Mouse (Mus musculus) kidney, postnatal 10 days (tissue): ENCODE results near the gene Olfr150.
"Not testable (repeated sequence)": the region's sequence is repeated elsewhere in the genome, so short reads cannot be mapped to it uniquely, and the experiment has no call there.

Experiments used
- DNase-seq: peaks from one replicate; pipeline ENCODE4 v3.0.0; 2021; ENCODE audit warnings: mixed read lengths

Olfr150 gene

DNA sequence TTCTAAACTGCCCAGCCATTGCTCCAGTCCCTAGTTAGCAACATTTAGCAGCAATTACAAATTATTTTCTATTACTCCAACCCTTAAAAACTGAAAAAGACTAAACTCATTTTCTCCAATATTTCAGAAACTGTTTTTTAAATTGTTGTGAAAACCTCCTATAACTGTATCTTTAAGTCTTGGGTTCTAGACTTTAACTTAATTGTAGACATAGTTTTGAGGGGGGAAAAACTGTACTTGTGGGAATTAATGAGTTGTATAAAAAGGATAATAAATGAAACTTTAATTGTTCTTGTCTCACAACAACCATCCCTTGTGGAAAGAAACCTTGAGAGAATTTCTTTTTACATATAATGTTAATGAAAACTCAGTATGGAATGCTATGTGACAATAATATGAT lies at the start of gene Olfr150:
Gene Olfr150, plus strand, starts transcription at position 301 of the 400 bp plus-strand sequence.
- DNase-seq = no peak

- DNase-seq = not testable (repeated sequence)
Observed at GRCm38 (mm10) chr9:39701123-39701522, 29.7 kb upstream of the Olfr150 start.

DNA sequence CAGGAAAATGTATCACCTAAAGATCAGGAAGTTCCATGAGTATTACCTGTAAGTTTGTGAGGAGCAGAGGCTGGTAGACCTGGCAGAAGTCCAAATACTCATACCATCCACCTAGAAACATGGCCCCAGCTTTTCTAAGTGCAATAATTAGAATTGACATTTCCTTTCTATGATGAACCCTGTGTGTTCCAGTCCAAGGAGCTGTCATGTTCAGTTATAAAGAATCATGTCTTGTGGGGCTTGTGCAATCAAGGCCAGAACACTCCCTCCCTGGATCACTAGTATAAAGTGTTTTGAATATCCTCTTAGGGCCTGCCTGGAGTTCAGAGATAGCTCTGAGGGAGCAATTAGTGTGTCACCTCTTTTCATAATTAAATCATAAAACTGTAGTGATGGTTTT lies 23.8 kb upstream of the Olfr150 start, which contains the start of gene Olfr149:
Gene Olfr149, minus strand, starts transcription at position 101 of the 400 bp plus-strand sequence.
- DNase-seq = no peak

DNA sequence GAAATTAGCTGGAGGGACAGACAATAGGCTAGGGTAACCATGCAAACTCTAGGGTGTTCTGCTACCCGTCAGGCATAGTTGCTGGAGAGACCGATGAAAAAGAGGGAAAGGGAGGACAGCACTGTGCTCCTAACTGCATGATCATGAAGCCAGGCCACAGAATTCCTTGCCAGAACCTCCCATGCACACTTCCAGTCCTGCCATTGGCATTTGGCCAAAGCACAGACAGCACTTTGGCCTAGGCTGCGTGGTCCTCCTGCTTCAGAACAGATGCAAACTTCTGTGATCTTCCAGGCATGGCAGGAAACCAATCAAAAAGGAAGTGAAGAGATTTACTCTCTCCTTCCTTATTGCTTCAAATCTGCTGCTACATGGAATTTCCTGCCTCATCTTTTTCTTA lies 21.8 kb upstream of the Olfr150 start:
- DNase-seq = peak; percentile 70

- no peak for DNase-seq
Observed at GRCm38 (mm10) chr9:39711053-39711452, 19.7 kb upstream of the Olfr150 start, which contains the start of gene Olfr965. Gene Olfr965 (plus strand): TSS chr9:39711353.

DNA sequence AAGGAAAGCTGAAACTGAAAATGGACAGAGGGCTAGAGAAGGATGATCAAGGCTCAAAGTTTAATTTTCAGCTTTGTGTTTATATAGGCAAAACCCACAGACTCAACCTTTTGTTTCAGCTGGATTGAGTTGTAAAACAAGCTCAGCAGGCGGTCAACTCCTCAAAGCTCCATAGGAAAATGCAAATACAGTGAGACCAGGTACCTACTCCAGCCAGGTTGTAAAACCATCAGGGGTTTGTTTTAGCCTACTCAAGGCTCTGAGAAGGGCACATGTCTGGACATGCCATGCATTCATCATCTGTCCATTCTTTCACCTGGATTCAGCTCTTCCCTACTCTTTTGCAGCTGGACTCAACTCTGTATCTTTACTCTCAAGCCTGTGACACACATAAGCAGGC lies 10.0 kb downstream of the Olfr150 start:
- DNase-seq = no peak

DNA sequence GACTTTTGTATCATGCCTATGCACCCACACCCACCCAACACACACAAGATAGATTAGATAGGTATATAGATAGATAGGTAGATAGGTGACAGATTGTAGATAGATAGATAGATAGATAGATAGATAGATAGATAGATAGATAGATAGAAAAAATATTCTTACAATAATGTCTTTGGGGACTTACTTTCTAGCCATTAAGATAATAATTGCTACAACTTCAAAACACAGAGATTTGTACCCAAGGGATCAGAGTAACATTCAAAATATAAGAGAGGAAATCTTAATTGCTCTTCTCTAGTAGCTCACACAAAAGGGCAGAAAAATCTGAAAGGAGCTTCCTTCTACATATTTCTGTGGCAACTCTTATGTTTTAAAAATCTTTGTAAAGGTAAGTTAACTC lies 15.2 kb downstream of the Olfr150 start, which contains the start of gene Olfr967:
Gene Olfr967, plus strand, starts transcription at position 301 of the 400 bp plus-strand sequence.
- no peak for DNase-seq

DNA sequence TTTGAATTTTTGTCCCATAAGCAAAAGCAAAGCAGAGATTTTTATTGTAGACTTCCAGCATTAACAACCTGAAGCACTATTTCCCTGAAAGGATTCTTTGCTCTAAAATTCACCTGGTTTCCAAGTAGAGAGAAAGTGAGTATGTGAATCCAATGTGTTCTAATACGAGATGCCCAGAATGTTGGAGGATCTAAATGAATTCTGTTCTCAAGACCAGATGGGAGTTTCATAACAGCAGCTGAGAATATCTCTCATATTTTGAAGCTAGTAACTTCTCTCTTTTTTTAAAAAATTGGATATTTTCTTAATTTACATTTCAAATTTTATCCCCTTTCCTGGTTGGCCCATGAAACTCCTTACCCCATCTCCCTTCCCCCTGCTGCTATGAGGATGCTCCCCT lies 15.7 kb downstream of the Olfr150 start:
- DNase-seq = no peak

DNA sequence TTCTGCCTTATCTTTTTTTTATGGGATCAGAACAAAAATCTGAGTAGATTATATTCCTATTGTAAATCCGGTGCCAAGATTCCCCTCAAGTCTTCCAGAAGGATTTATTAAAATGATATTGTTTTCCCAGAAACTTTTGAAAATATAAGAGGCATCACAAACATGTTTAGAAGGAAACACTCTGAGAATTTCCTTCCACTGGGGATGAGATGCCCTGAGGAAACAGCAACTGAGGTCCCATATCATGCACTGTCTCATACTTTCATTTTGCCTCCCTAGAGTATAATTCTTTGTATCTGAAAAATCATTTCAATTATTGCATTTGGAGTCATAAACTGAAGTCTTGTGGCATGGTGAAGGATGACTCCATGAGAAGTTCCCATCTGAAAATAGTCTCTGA lies 52.4 kb downstream of the Olfr150 start, which contains the start of gene Olfr968:
Gene Olfr968, minus strand, starts transcription at position 101 of the 400 bp plus-strand sequence.
- no peak for DNase-seq
